ENCODE assay signal across 8 mouse cellular contexts in the genomic region with DNA sequence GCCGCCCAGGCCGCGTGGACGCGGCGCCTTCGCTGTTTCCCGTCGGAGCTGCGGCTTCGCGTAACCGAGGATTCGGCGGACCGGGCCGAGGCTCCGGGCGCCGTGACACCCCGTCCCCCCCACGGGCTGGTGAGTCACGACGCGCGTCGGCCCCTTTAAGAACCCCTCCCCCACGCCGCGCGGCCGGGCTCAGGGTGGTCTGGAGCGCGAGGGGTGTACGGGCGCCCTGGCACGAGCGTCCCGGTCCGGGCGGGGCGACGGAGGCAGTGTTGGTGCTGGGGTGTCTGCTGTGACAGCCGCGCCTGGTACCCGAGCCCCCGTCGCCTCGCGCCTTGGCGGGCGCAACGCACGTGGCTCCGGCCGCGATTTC. TPM values are rescaled to one million over a fixed set of nuclear protein-coding genes. Genes with fewer than 3 reads are reported as not detected.
DNase-seq lines count a peak whose midpoint lies in the region; ATAC-seq lines count a peak whose summit lies in the region.

No protein-coding gene starts in this region.

- no peak for ATAC-seq in erythroblast, adult 5-6 weeks (replicated peaks; ENCODE audit: low FRiP score, poor library complexity, severe bottlenecking)
- peak; percentile 53 for ATAC-seq in neural tube, embryonic 11.5 days (ENCODE audit: insufficient read depth, low FRiP score, low TSS enrichment)
- ATAC-seq in hindbrain, embryonic 11.5 days (ENCODE audit: low FRiP score): peak; percentile 54

- DNase-seq in neural tube, embryonic 11.5 days (ENCODE audit: low spot score): peak; percentile 60
- no peak for DNase-seq in neural tube, embryonic 10.5 days (ENCODE audit: extremely low spot score, low spot score)
- peak; percentile 72 for DNase-seq in hindbrain, embryonic 11.5 days (ENCODE audit: low spot score)
- DNase-seq in midbrain, embryonic 10.5 days (ENCODE audit: low spot score): no peak
- DNase-seq in urinary bladder, postnatal 36 days (ENCODE audit: low spot score in 2 of 2): no peak
- DNase-seq in spleen, postnatal 4 days (ENCODE audit: low spot score in 2 of 2): no peak

- H3K36me3 ChIP-seq in erythroblast, embryonic 14.5 days (ENCODE audit: control insufficient read depth): peaks cover 20% of the 10 kb centered on the region
- H3K36me3 ChIP-seq in neural tube, embryonic 11.5 days (ENCODE audit: control insufficient read depth, insufficient read depth, low read length): no peaks in the 10 kb centered on the region
- H3K36me3 ChIP-seq in hindbrain, embryonic 11.5 days (ENCODE audit: control insufficient read depth, insufficient read depth, low read length): no peaks in the 10 kb centered on the region
- no peaks in the 10 kb centered on the region for H3K36me3 ChIP-seq in midbrain, embryonic 10.5 days

- peak overlapping the region; percentile 84 for H3K4me3 ChIP-seq in erythroblast, embryonic 14.5 days (replicated peaks)
- H3K4me3 ChIP-seq in neural tube, embryonic 11.5 days (ENCODE audit: low read depth, low read length): peak overlapping the region; percentile 91
- peak overlapping the region; percentile 88 for H3K4me3 ChIP-seq in hindbrain, embryonic 11.5 days (ENCODE audit: low read depth, low read length)
- peak overlapping the region; percentile 87 for H3K4me3 ChIP-seq in midbrain, embryonic 10.5 days

- peak overlapping the region; percentile 96 for H3K4me2 ChIP-seq in neural tube, embryonic 11.5 days (ENCODE audit: low read depth)
- H3K4me2 ChIP-seq in hindbrain, embryonic 11.5 days (replicated peaks; ENCODE audit: low read depth, low read length): peak overlapping the region; percentile 96

- H3K27ac ChIP-seq in neural tube, embryonic 11.5 days (ENCODE audit: low read depth, low read length): peak overlapping the region; percentile 94
- peak overlapping the region; percentile 95 for H3K27ac ChIP-seq in hindbrain, embryonic 11.5 days (ENCODE audit: low read depth, low read length)
- peak overlapping the region; percentile 92 for H3K27ac ChIP-seq in midbrain, embryonic 10.5 days (replicated peaks)

- peak overlapping the region; percentile 85 for H3K9ac ChIP-seq in neural tube, embryonic 11.5 days (ENCODE audit: low read length)
- H3K9ac ChIP-seq in hindbrain, embryonic 11.5 days (ENCODE audit: low read depth, low read length): peak overlapping the region; percentile 88

- 2% methylated on average over 34 of the region's 57 CpGs for whole genome bisulfite sequencing in neural tube, embryonic 11.5 days
- WGBS in hindbrain, embryonic 11.5 days: under 1% methylated on average over 44 of the region's 57 CpGs
- WGBS in midbrain, embryonic 10.5 days: under 1% methylated on average over 57 of the region's 57 CpGs

- H3K9me3 ChIP-seq in erythroblast, embryonic 14.5 days (ENCODE audit: control insufficient read depth, low read length): no peaks in the 10 kb centered on the region
- no peaks in the 10 kb centered on the region for H3K9me3 ChIP-seq in neural tube, embryonic 11.5 days (ENCODE audit: control insufficient read depth, low read length)
- H3K9me3 ChIP-seq in hindbrain, embryonic 11.5 days (ENCODE audit: control insufficient read depth, low read length): no peaks in the 10 kb centered on the region
- H3K9me3 ChIP-seq in midbrain, embryonic 10.5 days (replicated peaks): no peaks in the 10 kb centered on the region

- peaks cover 95% of the 10 kb centered on the region for H3K4me1 ChIP-seq in erythroblast, embryonic 14.5 days (ENCODE audit: control insufficient read depth)
- H3K4me1 ChIP-seq in neural tube, embryonic 11.5 days (ENCODE audit: control insufficient read depth, insufficient read depth, low read length): peaks cover 44% of the 10 kb centered on the region
- H3K4me1 ChIP-seq in hindbrain, embryonic 11.5 days (replicated peaks; ENCODE audit: control insufficient read depth, insufficient read depth, low read length): peaks cover 29% of the 10 kb centered on the region
- peaks cover 89% of the 10 kb centered on the region for H3K4me1 ChIP-seq in midbrain, embryonic 10.5 days

- peaks cover 25% of the 10 kb centered on the region for H3K27me3 ChIP-seq in erythroblast, embryonic 14.5 days (ENCODE audit: control insufficient read depth)
- H3K27me3 ChIP-seq in neural tube, embryonic 11.5 days (ENCODE audit: control insufficient read depth, insufficient read depth, low read length): peaks cover 15% of the 10 kb centered on the region
- peaks cover 22% of the 10 kb centered on the region for H3K27me3 ChIP-seq in hindbrain, embryonic 11.5 days (ENCODE audit: control insufficient read depth, insufficient read depth, low read length)
- peaks cover 37% of the 10 kb centered on the region for H3K27me3 ChIP-seq in midbrain, embryonic 10.5 days (ENCODE audit: low read depth, poor library complexity, severe bottlenecking)

RNA-seq across cellular contexts. Expression of a gene that starts 0.4 kb away (rescaled TPM):
- 2.6 and 3.4 TPM in 2 replicates for polyA plus RNA-seq in erythroblast, embryonic 14.5 days (2012)
- total RNA-seq in erythroblast, adult 5-6 weeks (2015; ENCODE audit: low replicate concordance): 38.2 and 38.7 TPM in 2 replicates
- total RNA-seq in erythroblast, adult 5-6 weeks (2017; ENCODE audit: low replicate concordance): 11.3 and 19.8 TPM in 2 replicates
- 16.6 and 18.1 TPM in 2 replicates for polyA plus RNA-seq in neural tube, embryonic 11.5 days (2014; fragmentation: Nextera tagmentation; extraction: Ambion mirVana)
- polyA plus RNA-seq in hindbrain, embryonic 11.5 days (2014; fragmentation: Nextera tagmentation; extraction: Ambion mirVana): 12.0 and 12.3 TPM in 2 replicates
- polyA plus RNA-seq in midbrain, embryonic 10.5 days (2016; fragmentation: Nextera tagmentation; extraction: Ambion mirVana): 8.2 and 11.0 TPM in 2 replicates

Comparison
In these comparisons a context has a peak if more than half of its experiments do, and no peak if none do; other contexts are left out.
1. DNase-seq: peak in neural tube, embryonic 11.5 days (single experiment) and hindbrain, embryonic 11.5 days (single experiment); none in neural tube, embryonic 10.5 days (single experiment), midbrain, embryonic 10.5 days (single experiment), urinary bladder, postnatal 36 days (0 of 2) and spleen, postnatal 4 days (0 of 2).
2. Peak in every context shown above with its lines, with median percentiles within 50 percentile points of each other: H3K4me3 ChIP-seq and H3K27ac ChIP-seq.